Mouse (Mus musculus) hematopoietic stem cell, adult 5-6 weeks (primary cell): ENCODE data around the gene Zfp280d. TPM values are rescaled to one million over a fixed set of nuclear protein-coding genes. Genes with fewer than 3 reads are reported as not detected.
A peak's percentile ranks its signal among the peaks of the same experiment; 100 is the strongest.

Source experiments
- ATAC-seq, 2 experiments: fragments of 125-278 bp in 1 of 2; replicated peaks in 1 of 2; 2 replicates each; pipeline ENCODE4 v1.8.0; 2016 to 2017; ENCODE audit warnings: inconsistent platforms in 2 of 2, mild to moderate bottlenecking in 2 of 2, moderate number of reproducible peaks in 2 of 2, low read depth in 1 of 2, moderate TSS enrichment in 1 of 2; ENCODE audit not compliant: low FRiP score in 2 of 2, poor library complexity in 2 of 2, severe bottlenecking in 2 of 2, insufficient read depth in 1 of 2, low TSS enrichment in 1 of 2
- total RNA-seq: library from RNA; stranded (forward); fragments of 172-1452, 232-1000 nt; gene quantifications from 2 replicates; pipeline ENCODE4 v1.2.3, GENCODE M21; 2017

The Zfp280d gene
- total RNA-seq, 1 experiment from 2014 or later = 96.4 TPM

DNA sequence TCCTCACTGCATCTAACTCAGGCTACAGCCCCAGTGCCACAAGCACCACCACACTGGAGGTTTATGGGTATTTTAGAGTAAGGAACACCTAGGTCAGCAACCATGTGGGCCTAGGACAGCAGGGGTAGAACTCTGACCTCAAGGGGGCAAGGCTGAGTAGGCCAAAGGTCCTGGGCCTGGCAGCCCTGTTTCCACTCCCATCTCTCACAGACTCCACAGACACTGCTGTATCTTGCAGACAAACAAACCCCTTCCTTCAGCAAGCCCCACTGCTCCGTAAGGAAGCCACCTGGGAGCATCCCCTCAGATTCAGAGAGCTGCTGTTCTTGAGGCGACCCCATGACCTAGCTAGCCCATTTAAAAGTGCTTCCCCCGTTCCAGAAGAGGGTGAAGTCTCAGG lies 130.3 kb downstream of the Zfp280d start:
- no peak for ATAC-seq

DNA sequence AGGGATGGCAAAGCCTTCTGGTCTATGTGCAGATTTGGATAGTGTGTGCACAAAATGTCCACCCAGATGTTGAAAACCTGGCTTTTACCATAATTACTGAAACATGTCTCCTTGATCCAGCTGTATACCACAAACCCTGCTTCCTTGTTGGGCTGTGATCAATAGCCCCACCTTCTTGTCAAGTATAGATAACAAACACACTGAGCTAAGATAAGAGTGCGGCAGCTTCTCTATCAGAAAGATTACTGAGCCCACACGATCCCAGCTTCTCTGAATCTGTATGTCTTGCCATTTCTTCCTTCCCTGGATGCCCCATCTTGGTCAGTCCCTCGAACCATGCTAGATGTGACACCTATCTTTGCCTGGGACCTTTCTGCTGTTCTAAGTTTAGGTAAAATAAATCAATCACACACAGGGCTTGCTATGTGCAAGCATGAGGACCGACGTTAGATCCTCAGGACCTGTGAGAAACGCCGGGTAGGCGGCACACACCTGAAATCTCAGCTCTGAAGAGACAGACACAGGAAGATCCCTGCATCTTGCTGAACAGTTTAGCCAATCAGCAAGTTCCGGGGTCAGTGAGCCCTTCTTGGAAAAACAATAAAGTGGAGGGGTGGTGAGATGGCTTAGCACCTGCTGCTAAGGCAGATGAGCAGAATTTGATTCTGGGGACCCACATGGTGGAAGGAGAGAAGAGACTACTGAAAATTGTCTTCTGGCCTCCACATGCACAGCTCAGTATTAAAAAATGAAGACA lies 131.4 kb downstream of the Zfp280d start:
- ATAC-seq = no peak

DNA sequence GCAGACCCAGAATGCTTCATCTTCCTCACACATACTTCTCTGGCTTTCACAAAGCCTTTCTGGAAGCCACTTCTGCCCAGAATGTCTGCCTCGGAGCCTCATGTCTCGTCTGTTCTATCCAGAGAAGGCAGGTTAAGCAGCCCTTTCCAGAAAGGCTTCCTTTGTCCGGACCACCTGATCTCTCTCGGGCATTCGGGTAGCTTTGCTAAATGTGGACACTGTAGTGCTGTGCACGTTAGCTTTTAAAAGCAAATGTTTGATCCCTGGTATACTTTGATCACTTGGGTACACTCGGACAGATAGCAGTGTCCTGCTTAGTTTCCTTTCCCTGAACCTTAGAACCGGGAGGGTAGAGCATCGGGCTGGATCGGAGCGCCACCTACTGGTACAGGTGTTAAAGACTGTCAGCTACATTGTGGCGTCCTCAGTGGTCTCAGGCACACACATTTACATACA lies 133.5 kb downstream of the Zfp280d start:
- peak; percentile 77 to 80 for ATAC-seq

DNA sequence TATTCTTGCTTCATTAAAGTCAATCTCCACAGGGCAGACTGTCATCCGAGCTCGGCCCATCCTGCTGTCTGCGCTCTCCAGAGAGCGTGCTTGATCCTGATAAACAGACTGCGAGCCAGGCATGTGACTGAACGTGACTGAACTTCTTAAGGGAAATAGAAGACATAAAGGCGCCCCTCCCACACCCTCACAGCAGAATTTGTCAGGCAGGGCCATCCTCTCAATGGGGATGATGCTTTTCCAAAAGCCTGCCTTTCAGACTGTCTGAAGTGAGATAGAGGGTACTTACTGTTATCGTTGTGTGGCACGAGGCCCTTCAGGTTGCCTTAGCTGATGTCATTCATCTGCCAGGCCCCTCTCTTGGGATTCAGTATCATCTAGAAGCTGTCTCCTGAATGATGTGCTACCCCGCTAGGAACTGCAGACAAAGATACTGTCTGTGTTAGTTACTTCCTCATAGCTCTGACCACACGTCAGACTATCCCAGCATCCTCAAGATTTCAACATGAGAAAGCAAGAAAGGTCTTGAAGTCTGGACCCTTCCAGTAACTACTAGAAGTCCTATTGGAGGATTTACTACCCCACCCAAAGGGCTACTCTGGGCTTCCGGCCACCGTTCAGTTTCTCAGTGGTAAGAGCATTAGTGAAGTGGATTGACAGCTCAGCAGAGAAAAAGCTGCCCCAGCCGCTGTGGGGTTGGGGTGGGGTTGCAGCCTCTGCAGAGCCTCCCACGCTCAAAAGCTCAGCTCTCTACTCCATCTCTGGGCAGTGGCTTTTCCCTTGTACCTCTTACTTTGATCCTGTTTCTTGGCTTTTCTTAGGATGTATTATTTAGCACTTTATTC lies 134.9 kb downstream of the Zfp280d start:
- peak in 1 of 2 experiments; percentile 37; a peak in 1 of 4 replicates for ATAC-seq

DNA sequence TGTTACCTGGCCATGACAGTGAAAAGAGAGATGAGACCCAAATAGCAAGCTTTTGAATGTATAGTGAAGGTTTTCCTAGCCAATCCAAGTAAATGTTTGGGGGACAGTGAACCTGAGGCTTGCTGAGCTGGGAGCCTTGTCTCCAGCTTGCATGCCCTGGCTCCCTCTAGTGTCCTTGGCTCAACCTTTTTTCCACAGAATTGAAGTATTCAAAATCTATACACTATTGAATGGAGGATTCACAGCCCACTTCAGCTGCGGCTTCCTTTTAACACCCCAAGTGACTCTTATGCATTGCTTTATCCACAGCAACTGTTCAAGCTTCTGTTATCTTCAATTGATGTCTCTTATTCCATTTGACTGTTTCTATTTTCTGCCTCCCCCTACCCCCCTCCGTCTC lies 137.1 kb downstream of the Zfp280d start:
- ATAC-seq = no peak

Other genes with a start within 250 kb of the Zfp280d start
- gene Tcf12, start 163.0 kb upstream of the Zfp280d start, total RNA-seq = 67.5 and 70.2 TPM in 2 replicates
- gene Mns1, start 163.2 kb downstream of the Zfp280d start, total RNA-seq = 65.7 and 134 TPM in 2 replicates
- gene Tex9, start 217.4 kb downstream of the Zfp280d start, total RNA-seq = 45.7 and 71.1 TPM in 2 replicates